Mouse (Mus musculus): ENCODE data around the gene Mfsd6. TPM values are rescaled to one million over a fixed set of nuclear protein-coding genes. Genes with fewer than 3 reads are reported as not detected.

The Mfsd6 gene
- total RNA-seq, 2 experiments from 2014 or later = 76.7 to 79.9 TPM

DNA sequence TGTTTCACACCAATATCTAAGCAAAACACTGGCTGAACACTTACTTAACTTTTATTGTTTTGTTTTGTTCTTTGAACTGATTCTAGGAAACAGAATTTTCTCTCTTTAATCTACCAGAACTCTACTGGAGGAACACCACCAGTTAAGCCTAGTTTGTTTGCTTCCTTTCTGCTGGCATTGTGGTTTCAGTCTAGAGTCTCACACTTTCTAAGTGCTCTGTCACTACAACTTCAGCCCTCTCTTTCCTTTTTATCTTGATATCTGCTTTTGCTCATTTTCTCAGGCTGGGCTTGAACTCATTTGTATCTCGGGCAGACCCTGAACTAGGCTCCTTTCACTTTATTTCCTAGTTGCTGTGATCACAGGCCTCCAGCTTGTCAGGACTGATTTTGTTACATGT lies 119.6 kb downstream of the Mfsd6 start:
- no peak for DNase-seq (ENCODE audit: low spot score in 2 of 2)
- Histone ChIP-seq H3K4me3 (no peak overlapping the region), H3K27ac (no peak overlapping the region)
- TF ChIP-seq CTCF (conservative IDR thresholded peaks at IDR 0.05) = no peak

Other genes starting within 250 kb of the Mfsd6 start
- gene Nab1, start 226.8 kb downstream of the Mfsd6 start, total RNA-seq (2021) = 10 to 100 TPM; 31.0 to 32.2 TPM
- gene Nemp2, start 96.8 kb downstream of the Mfsd6 start, total RNA-seq (2021) = 1 to 10 TPM; 4.7 to 5.1 TPM
- gene Inpp1, start 90.2 kb upstream of the Mfsd6 start, total RNA-seq (2021) = 10 to 100 TPM; 37.9 to 39.0 TPM
- gene Hibch, start 117.5 kb upstream of the Mfsd6 start, total RNA-seq (2021) = 10 to 100 TPM; 17.4 to 18.0 TPM

Data from layer of hippocampus, adult 2 months (tissue).